Mouse (Mus musculus) left cerebral cortex, postnatal 14 days (tissue): ENCODE measurements around the gene Rps3a1. TPM values are rescaled to one million over a fixed set of nuclear protein-coding genes. Genes with fewer than 3 reads are reported as not detected.

Source experiments
- DNase-seq, 2 experiments: peaks; one replicate each; pipeline ENCODE4 v3.0.0; 2021 to 2022; ENCODE audit warnings: low spot score in 2 of 2, mixed read lengths in 1 of 2
- intact Hi-C: fragments of 180-260 bp; cut with DNase I; formaldehyde crosslinking; loops from one replicate; pipeline ENCODE4 v1.15.1; 2025
- long read RNA-seq, 2 experiments: library from polyadenylated mRNA; stranded (forward); transcript quantifications; one replicate each; pipeline ENCODE4 v2.0.0; 2021
- total RNA-seq, 2 experiments: library from RNA; stranded (reverse); gene quantifications; 2 replicates each; pipeline ENCODE4 v1.2.3; 2021

The Rps3a1 gene
- 100 to 1,000 TPM; 329 to 345 TPM for total RNA-seq
- long read RNA-seq, experiment 1, transcript Rps3a1-201 (6 exons, 977 nt): major isoform, 182 of 201 reads
- long read RNA-seq, experiment 1, partial matches to known transcripts: 15 of 201 reads
- long read RNA-seq, experiment 1, other reads (novel, unspliced or antisense): 4 of 201 reads
- long read RNA-seq, experiment 2, transcript Rps3a1-201 (6 exons, 977 nt): major isoform, 125 of 133 reads
- long read RNA-seq, experiment 2, partial matches to known transcripts: 7 of 133 reads
- long read RNA-seq, experiment 2, other reads (novel, unspliced or antisense): 1 of 133 reads

DNA sequence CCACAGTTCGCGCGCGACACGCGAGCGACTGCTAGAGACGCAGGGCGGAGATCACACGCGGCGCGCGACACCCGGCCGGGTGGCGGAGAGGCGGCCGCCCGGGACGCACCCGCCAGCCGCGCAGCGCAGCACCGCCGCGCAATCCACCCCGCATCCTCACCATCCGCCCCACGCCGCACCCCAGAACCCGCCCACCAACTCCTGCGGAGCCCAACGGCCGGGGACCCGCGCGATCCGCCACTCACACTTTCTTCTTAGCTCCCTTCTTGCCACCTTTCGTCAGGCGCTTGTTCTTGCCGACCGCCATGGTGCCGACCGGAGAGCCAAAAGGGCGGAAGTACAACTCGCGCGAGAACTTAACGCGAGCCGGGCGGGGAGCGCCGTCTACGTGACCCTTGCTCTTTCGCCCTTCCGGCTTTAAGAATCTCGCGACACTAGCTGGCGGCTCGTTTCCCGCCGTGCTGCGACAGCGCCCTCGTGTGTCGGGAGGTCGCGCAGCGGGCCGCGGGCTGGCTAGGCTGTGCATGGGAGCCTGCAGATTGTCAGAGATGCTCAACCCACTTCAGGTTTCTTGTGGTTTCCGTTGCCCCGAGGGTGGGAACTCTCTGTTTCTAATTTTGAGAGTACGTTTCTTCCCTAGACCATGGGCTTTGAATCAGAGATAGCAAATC lies at the start of gene Rps3a1:
TSS of gene Rps3a1 (minus strand) at position 440 of the 671 bp plus-strand sequence.
- peak; percentile 99 for DNase-seq
- intact Hi-C loops: no loop called here

DNA sequence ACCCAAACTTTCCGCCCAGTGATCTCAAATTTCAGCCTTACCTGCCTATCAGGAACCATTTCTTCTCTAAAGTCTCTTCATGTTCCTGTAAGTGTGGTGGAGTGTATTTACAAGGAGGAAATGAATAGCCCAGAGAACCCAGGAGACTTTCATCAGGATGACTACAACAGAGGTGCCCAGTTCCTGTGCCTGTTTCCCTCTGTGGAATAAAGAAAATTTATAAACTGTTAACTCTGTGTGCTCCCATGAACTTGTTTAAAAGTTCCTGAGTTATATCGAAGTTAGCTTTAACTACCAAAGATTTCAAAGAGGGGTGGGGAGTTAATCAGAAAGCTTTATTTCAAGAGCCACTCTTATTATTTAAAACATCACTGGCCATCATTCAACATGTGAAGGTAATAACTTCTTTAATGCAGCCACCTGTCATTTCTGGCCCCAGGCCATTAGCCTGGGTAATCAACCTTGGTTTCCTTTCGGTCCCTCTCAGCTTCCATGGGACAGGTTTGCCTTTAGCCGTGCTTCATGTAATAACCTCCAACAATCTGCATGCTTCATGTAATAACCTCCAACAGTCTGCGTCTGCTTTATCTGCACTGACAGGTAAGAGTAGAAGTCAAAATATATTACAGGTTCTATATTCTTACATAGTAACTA lies 45.4 kb upstream of the Rps3a1 start:
- no peak for DNase-seq

DNA sequence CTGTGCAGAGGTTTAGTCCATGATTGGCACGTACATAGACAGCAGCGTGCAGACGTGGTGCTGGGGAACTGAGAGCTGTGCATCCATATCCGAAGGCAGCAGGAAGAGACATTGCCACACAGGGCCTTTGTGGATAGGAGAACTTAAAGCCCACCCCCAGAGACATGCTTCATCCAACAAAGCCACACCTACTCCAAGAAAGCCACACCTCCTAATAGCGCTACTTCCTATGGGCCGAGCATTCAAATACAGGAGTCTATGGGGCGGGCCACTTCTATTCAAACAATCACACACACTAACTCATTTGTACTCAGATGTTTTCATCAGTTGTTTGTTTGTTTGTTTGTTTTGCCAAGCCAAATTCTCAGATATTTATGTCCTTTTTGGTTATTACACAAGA lies 42.0 kb upstream of the Rps3a1 start:
- no peak for DNase-seq
- intact Hi-C loops: no loop called here

More for the DNA sequence above, 45.4 kb upstream of the Rps3a1 start:
- intact Hi-C loops: no loop called here

DNA sequence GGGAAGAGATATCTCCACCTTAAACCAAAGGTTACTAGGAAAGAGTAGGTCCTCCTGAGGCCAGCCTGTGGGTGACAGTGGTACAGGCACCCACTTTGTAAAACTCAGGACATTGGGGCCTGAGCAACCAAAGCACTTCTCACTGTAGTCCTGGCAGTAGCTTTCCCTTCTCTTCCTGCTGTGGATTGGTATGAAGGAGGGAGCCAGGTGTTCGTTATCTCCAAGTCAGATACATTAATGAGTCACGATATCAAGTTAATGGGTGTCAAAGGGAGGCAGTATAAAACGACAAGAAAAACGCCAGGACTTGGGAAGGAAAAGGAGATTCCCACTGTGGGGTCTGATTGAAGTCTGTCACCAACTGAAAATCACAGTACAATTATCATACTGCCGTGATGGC lies 38.6 kb upstream of the Rps3a1 start:
- intact Hi-C loops: no loop called here
- no peak for DNase-seq

DNA sequence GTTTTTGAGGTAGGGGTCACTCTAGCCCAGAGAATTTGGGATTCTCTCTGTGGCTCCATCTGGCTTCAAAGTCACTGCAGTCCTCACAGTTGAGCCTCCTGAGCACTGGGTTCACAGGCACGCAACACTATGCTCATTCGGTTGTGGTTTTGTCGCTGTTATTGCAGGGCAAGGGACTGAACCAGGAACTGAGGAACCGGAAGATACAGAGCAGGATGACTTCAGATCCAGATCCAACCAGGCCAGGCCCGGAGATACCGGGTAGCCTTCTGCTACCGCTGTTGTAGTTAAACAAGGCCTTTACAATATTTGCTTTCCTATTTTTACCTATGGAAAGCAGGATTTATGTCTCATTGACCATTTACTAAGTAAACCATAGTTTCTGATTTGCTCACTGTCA lies 37.2 kb upstream of the Rps3a1 start:
- no peak for DNase-seq
- intact Hi-C loops: no loop called here

DNA sequence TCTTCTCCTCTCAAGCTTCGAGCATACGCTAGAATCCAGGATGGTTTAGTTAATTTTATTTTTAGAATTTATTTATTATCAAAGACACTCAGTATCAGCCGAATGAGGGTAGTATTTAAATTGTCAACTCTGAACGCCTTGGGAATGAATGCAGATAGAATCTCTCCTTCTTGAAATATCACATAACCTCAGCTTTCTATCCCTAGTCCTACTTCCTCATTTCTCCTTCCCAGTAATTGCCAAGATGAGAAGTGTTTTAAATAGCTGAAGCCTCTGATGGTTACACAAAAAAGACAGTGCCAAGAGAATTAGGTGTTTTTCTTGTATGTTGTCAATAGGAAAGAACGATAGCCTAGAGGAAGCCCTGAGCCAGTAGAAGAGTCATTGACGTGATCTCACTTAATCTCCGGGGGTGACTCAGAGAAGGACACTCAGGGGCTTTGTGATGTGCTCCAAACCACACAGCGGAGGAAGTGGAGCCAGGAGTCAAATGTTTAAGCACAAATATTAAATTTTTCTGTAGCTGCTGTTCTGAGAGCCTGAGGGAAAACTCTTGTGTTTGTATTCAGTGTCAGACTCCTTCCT lies 26.4 kb upstream of the Rps3a1 start:
- no peak for DNase-seq
- intact Hi-C loops: no loop called here

DNA sequence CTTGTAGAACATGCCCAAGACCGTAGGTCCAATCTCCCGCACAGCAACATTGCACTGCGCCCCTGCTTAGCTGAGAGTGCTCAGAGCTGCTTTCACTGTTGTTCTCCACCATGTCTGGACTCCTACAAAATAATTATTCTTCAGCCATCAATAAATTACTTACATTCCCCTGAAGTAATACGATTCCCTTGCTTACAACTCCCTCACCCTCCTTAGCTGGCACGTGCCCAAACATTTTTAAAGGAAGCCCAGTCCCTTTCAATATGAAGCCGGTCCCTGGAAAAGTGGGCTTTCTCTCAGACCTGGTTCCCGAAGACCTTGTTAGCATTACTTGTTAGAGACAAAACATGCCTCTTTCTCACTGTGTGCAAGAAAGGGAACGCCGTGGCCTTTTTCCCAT lies 7.0 kb upstream of the Rps3a1 start:
- intact Hi-C loops: no loop called here
- DNase-seq: no peak

DNA sequence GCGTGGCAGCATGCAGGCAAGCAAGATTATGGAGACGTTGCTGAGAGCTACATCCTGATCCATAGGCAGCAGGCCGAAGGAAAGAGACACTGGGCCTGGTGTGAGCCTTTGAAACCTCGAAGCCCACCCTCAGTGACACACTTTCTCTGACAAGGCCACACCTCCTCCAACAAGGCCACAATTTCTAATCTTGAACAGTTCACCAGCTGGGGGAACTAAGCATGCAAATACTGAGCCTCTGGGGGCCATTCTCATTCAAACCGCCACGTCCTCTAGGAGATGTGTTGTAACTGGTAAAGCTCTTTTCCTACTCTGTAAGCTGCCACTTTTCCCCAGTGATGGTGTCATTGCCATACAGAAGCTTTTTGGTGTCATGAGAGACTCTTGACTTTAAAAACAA lies 6.6 kb upstream of the Rps3a1 start:
- intact Hi-C loops: no loop called here
- DNase-seq: no peak

DNA sequence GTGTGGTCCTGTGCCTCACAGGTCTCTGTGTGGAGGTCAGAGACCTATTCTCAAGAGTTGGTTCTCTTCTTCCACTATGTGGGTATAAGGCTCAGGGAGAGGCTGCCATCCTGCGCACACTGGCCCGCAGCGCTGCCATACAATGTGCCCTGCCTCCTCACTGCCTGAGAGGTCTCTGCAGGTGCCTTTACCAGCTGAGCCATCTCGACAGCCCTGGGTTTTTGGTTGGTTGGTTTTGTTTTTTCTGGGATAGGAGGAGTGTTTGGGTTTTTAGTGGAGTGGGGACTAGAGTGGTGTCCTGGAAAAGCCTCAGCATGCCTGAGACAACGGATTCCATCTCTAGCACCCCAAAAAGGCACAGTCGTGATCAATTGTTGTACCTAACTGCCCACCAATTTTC lies 841 bp upstream of the Rps3a1 start:
- intact Hi-C loops: no loop called here
- DNase-seq: no peak

DNA sequence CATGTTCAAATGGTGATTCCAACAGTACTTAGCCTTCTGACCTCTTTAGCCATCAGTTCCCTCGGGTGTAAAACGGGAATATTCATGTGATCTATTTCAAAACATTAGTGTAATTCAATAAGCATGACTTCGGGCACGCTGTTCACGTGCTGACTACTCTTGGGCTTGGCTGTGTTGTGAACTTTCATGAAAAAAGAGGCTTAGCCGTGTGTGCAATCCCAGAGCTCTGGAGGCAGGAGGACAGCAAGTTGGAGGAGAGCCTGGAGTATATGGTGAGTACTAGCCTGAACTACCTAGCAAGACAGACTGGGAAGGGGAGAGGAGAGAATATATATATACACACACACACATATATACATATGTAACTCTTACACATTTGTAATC lies 424 bp upstream of the Rps3a1 start:
- intact Hi-C loops: no loop called here
- DNase-seq: peak in 1 of 2 experiments; percentile 15

DNA sequence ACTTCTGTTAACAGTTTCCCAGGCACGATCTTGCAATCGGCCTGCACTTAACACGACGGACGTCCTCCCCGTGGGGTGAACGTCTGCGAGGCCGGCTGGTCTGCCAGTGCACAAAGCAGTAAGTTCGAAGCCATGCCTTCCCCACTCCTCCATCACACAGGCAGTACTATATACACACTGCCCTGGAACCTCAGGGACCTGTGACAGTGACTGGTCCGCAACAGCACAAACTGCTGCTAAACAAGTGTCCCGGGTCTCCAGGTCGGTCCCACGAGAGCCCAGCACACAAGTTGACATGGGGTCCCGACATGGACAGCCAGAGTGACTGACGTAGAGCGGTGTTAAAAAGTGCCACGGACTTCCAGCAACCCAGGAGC lies 628 bp downstream of the Rps3a1 start:
- peak in 1 of 2 experiments; percentile 33 for DNase-seq
- intact Hi-C loops: no loop called here

DNA sequence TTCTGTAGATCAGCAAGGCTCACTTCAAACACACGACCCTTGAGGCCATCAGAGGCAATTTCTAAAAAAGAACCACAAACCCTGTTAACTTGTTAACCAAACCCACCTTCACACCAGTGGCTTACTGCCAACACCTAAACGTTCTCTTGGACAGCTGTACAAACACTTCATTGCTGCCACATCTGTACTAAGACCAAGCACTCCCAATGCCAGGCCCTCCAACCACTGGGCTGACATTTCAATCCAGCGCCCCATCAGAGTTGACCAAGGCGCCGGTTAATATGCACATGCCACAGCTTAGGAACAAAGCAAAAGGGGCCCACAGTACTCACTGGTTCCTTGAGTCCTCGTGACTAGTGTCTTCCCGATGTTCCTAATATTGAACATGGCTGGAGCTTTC lies 1.1 kb downstream of the Rps3a1 start:
- intact Hi-C loops: no loop called here

DNA sequence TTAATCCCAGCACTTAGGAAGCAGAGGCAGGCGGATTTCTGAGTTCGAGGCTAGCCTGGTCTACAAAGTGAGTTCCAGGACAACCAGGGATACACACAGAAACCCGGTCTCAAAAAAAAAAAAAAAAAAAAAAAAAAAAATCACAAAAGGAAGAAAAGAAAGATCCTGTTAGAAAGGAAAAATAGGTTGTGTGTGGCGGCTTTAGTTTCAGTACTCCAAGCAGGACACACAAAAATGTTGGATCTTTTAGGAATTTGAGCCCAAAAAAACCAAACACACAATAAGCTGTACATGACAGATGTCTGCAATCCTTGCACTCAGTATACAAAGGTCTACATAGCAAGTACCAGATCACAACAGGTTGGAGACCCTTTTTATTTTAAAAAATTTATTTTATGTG lies 2.8 kb downstream of the Rps3a1 start:
- no peak for DNase-seq
- intact Hi-C loops: loop anchor here (10.0 kb wide), 1 partner anchor 565 kb away; the partner anchor contains the start of gene Gatb

More for the DNA sequence above, 1.1 kb downstream of the Rps3a1 start:
- no peak for DNase-seq

DNA sequence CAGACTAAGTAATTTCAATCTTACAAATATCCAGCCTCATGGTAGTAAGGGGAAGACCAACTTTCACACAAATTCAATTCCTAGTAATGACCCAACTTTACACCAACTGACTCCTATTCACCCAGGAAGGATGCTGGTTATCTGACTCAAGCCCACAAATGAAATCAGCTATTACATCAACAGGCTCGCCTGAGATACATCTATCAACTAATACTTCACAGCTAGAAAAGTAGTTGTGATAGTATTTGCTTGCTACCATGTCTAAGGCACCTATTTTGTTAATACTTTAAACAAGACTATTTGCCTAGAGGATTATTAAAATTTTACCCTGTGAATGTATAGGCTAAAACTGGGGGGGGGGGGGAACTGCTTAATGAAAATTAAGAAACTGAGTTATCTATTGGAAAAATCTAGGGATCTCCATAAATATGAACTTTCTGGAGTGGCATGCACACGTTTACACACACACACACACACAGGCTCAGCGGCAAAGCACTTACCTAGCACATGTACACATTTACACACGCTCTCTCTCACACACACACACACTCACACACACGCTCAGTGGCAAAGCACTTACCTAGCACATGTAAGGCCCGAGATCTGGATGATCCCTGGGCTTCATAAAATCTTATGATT lies 5.4 kb downstream of the Rps3a1 start:
- DNase-seq: no peak
- intact Hi-C loops: loop anchor here (10.0 kb wide), 1 partner anchor 562 kb away; the partner anchor contains the start of gene Gatb

DNA sequence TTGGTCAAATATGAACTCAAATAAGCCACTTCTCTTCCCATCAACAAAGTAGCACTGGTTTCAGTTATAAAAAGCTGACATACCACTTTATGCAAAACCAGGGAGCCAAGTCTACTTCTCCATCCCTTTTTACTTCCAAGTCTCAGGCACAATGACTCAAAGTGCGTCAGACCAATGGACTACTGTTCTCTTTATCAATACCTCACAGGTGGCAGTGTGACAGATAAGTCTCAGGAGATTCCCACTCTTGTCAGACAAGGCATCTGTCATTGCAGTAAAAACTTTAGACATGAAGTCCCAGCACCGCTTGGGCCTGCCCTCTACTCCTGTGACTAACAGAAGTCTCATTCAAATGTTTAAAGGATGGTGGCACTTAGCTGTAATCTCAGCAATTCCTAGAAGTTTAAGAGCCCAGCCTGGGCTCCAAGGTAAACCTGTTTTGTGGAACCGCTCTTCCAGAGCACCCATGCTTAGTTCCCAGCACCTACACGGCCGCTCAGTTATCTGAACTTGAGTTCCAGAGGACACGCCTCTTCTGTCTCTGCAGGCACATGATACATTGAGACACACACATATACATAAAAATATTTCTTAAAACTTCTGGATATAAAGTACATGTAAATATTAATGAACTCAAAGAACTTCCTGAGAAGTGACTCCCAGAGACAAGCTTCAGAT lies 6.5 kb downstream of the Rps3a1 start:
- DNase-seq: no peak
- intact Hi-C loops: loop anchor here (10.0 kb wide), 1 partner anchor 561 kb away; the partner anchor contains the start of gene Gatb

DNA sequence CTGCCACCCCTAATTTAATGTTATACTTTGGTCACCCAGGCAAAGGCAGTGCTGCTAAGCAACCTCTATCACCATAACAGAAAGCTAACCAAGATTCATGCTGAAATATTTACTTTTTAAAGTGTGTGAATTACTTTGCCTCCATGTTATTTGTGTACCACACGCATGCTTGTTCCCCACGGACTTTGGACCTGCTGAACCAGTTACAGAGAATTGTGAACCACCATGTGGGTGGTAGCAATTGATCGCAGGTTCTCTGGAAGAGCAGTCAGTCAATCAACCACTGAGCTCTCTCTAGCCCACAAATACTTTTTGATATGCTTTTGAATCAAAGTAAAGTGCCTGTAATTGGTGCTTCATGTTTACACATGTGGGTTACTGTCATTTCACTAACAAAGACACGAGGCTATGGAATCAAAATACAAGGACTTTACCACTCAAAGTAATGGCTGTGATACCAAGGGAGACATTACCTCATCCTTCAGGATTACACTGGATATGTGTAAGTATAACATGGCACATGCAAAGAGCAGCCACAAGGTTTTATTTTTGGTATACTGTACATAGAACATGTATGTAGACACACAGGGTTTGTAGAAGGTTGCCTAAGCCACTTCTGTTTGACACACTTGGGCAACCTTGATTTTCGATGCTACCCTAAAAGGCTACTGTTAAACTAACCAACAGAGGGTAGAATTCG lies 7.4 kb downstream of the Rps3a1 start:
- intact Hi-C loops: loop anchor here (5.0 to 10.0 kb wide), 2 partner anchors 560 to 1213 kb away; partner anchors contain the start of gene Gatb
- no peak for DNase-seq

DNA sequence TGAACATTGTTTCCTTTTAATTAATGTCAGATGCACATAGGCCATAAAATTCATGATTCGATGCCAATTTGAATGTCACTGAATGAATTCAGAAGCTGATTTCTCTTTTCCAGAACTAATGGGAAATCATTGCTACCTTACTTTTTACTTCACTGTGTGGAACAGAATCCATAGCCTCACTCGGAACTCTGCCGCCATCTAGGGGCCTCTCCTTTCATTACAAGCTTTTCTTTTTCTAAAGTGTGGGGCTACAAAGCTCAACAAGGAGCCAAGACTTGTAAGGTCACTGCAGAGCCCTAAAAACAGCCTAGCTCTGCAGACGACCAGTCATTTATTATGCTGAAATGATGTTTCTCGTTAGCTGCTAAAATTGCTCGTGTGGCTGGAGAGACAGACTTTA lies 12.7 kb downstream of the Rps3a1 start:
- peak; percentile 71 to 89 for DNase-seq
- intact Hi-C loops: loop anchor here (5.0 to 10.0 kb wide), 2 partner anchors 555 to 1207 kb away; partner anchors contain the start of gene Gatb

DNA sequence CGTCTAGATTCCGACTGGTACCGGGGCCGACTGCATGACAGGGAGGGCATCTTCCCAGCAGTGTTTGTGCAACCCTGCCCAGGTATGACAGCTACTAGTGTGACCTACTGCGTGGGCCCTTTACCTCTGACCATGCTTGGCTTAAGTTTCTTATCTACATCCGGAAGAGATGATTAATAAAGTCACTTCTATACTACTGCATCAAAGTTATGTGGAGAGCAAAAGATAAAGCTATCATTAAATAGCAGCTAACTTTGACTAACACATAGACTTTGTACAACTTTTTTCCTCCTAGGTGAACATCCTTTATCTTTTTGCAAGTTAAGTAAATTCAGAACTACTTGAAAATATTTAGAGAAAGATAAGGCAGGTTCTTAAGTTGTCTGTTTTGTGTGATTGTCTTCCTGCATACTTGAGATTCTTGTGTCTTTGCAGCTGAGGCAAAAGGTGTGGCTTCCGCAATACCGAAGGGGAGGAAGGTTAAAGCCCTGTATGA lies 19.2 kb downstream of the Rps3a1 start:
- intact Hi-C loops: no loop called here
- DNase-seq: no peak
